Mouse (Mus musculus): Measurements from ENCODE around the gene Sh3rf3.

The Sh3rf3 gene

GRCm38 (mm10) chr10:58813081-58813800, at the start of gene Sh3rf3:
Gene Sh3rf3, plus strand, starts transcription at chr10:58813359.
- DNase-seq (ENCODE audit: low read depth, low spot score), result no peak

- DNase-seq (ENCODE audit: low read depth, low spot score), result no peak
Observed at GRCm38 (mm10) chr10:58788486-58789274, 24.5 kb upstream of the Sh3rf3 start.

DNA sequence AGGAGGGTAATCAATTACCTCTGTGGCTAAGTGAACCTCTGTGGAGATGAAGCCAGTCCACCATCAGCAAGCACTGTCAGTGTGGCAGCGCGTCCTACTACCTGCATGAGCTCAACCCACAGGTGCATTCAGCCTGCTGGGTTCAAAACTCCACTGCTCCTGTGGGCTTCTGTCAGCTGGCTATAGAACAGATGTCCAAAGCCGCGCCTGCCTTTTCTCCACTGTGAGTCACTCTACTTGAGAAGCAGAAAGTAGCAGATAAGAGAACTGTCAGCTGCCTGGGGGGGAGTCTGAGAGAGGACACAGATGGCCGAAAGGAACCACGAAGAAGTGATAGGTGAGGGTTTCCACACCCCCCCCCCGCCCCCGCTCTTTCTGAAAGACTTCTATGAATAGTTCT, 15.6 kb upstream of the Sh3rf3 start:
- DNase-seq (ENCODE audit: low read depth, low spot score), result no peak

DNA sequence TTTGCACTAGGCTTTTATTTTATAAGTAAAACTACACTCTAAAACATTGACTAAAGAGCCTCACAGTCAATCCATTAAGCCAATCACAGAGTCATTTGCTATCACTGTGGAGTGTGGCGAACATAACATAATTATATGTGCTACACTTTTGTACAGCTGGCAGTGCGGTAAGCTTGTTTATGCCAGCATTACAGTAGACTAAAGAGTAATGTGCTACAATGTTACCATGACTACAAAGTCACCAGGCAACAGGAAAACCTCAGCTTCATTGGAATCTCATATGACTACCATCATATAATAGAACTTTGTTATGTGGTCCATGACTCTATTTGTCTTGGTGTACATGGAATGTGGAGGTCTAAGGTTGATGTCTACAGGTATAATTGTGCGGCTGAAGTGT, 15.0 kb upstream of the Sh3rf3 start:
- DNase-seq (ENCODE audit: low read depth, low spot score), result no peak

DNA sequence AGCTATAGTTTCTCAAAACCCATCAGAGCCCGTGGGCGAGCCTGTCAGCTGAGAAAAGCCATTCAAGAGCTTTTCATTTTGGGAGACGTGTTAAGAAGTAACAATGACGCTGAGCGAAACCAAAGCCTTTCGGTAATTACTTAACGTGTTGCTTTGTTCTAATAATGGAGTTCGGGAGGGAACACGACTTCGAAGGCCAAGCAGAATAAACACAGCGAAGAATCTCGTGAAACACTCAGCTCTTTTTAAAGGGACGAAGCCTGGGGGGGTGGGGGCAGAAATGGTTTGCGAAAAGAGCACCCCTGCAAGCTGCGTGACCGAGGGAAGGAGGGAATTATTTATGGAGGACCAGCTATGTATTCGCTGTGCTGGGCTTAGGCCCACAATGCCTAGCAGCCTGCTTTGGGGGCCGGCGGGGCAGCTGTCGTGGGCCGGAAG, 12.1 kb upstream of the Sh3rf3 start:
- DNase-seq (ENCODE audit: low read depth, low spot score), result no peak

GRCm38 (mm10) chr10:58802391-58802790, 10.8 kb upstream of the Sh3rf3 start:
- no peak for DNase-seq (ENCODE audit: low read depth, low spot score)

GRCm38 (mm10) chr10:58807956-58808355, 5.2 kb upstream of the Sh3rf3 start:
- DNase-seq (ENCODE audit: low read depth, low spot score), result no peak

GRCm38 (mm10) chr10:58810181-58810580, 3.0 kb upstream of the Sh3rf3 start:
- no peak for DNase-seq (ENCODE audit: low read depth, low spot score)

DNA sequence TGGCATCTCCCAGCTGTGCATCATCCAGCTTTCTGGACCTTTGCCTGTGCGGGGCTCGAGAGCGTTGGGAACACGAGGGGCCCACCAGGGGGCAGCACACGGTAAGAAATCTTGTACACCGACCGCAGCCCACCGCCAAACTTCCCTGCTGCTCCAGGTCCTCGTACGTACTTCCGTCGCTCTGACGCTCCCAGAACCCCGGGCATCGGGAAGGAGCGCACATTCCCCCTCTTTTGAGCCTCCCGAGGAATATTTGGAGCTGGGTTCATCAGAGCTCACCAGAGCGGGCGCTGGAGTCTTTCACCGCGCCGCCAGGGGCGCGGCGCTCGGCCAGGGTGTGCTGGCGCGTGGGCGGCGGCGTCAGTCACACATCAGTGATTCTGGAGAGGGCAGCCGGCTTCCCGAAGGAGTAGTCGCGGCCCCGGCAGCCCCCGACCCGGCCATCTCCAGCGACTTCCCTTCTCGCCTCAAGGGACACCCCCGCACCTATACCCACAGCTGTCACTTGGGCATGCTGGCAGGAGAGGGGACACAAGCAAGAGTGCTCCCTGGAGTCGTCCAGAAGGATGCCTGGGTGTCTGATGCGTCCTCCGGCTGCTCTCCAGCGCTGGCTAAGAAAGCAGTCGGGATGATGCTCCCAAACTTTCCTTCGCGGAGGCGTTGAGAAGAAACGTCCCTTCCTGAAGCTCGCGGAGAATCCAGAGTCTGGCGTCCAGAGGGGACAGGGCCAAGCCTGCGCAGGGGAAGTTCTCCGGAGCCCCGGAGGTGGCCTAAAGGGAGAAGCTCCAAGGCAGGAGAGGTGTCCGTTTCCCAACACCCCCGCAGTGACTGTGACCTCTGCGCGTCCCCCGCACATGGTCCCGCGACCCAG, 714 bp upstream of the Sh3rf3 start:
- peak; percentile 48 for DNase-seq (ENCODE audit: low read depth, low spot score)

GRCm38 (mm10) chr10:58813801-58814191, 637 bp downstream of the Sh3rf3 start:
- no peak for DNase-seq (ENCODE audit: low read depth, low spot score)

DNA sequence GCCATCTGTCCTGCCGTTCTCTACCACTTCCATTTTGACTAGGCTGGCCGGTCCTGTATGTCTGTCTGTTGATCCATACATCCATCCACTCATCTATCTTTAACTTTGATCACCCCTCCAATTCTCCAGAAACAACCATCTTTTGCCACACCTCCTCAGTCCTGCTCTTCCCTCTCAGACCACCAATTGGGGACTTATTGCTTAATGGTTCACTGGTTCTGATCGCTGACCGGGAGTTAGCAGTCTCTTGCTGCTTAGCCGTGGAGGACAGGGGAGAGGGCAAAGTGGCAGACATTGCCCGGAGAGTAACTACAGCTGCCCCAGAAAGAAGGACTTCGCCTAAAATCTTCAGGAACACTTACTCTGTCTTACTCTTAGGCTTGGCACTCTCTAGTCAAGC, 1.3 kb downstream of the Sh3rf3 start:
- no peak for DNase-seq (ENCODE audit: low read depth, low spot score)

GRCm38 (mm10) chr10:58824016-58824568, 10.9 kb downstream of the Sh3rf3 start:
- no peak for DNase-seq (ENCODE audit: low read depth, low spot score)

DNA sequence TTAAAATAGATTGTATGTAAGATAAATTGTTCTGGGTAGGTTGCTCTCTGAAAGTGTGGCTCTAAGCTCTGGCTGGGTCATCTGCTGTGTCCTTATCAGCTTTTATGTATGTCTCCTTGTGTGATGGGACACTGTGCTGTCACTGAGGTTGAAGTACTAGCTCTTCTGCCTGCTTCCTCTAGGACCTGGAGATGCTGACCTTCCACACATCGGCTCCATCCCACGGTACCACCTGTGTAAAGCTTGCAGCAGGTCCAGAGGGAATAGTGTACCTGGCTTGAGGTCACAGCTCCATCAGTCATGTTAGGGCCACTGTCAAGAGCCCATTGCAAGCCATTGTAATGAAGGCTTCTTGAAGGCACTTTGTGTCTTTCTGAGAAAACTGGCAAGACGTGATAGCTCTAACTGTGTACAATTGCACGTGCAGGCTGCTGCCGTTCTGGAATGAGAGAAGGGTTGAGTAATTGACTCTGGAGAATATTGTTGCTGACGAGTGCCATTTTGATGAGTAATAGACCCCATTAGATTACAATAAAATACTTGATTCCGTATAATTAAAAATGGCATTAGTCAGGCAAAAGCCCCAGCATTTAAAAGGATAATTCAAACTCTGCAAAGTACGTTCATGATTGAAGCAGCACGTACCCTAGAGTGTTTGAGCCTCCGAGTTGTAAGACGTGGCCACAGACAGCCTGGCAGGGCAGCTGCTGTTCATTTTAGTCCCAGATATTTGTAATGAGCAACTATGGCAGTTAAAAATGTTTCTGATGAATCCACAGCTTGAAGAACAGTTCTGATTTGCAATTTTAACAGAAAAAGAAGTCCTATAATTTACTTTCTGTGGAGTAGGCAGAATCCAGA, 16.3 kb downstream of the Sh3rf3 start:
- DNase-seq (ENCODE audit: low read depth, low spot score), result no peak

DNA sequence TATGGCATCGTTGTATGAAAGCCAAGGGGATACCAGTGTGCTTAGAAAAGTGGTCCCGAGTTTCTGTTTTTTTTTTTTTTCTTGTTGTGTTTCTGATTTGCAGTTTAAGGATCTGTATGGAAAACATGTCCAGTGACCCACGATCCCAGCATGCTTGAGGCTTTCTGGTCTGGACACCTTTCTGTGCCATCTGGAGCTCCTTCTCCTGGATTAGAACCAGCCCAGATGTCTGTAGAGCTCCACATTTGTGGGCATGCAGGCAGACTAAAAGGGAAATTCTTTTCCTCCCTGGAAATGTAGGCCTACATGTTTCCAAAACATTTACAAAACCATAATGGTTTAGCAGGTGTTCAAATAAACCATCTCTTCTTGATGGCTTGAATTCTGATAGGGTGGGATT, 20.0 kb downstream of the Sh3rf3 start:
- DNase-seq (ENCODE audit: low read depth, low spot score), result no peak

DNA sequence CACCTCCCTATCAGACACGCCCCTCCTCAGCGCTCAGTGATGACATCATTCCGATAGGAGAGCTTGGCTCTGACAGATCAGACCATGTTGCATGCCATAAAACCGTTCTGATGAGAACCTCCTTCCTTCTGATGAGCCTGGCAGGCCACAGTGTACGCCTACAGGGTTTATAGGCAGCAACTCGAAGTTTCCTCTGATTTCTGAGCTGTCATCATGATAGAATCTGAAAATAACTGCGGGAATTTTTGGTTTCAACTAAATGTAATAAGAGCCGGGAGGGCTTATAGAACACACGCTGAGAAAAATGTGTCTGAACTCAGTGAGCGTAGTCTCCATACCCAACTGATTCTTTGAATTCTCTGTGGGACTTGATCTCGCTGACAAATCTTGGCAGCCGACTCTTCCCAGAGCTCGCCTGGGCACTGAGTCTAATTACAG, 20.6 kb downstream of the Sh3rf3 start:
- no peak for DNase-seq (ENCODE audit: low read depth, low spot score)

DNA sequence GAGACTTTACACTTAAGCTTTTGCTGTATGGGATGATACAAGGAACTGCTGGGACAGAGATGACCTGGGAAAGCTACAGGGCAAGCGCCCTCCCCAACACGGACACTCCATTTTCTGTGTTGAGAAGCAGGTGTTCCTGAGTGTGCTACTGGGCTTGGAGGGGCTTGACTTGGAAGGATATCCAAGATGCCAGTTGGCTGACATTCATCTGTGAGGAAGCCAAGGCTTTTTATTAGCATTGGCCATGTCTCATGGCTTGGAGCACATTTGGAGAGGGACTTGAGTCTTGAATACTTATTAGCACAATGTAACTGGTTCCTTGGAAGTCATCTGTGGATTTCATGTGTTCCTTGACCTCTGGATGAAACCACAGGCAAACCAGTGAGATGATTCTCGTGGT, 23.2 kb downstream of the Sh3rf3 start:
- DNase-seq (ENCODE audit: low read depth, low spot score), result no peak

- no peak for DNase-seq (ENCODE audit: low read depth, low spot score)
Observed at GRCm38 (mm10) chr10:58837504-58837903, 24.3 kb downstream of the Sh3rf3 start.

- DNase-seq (ENCODE audit: low read depth, low spot score), result no peak
Observed at GRCm38 (mm10) chr10:58841945-58842344, 28.8 kb downstream of the Sh3rf3 start.

DNA sequence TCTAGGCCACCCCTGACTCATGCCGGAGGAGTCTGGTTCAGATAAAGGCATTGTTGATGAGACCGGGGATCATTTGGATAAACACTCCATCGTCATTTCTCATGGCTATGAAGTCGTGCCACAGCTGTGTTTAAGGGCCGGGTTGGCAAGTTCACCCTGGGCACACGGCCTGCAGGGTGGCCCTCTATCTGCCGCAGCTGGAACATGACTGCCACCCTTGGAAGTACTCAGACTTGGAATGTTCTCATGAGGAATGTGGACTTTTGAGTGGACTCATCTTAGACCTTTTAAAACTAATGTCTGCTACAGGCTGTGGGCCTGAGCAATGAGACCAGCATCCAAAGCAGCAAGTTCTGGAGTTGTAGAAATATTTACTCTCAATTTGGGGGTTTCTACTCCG, 29.9 kb downstream of the Sh3rf3 start:
- no peak for DNase-seq (ENCODE audit: low read depth, low spot score)

DNA sequence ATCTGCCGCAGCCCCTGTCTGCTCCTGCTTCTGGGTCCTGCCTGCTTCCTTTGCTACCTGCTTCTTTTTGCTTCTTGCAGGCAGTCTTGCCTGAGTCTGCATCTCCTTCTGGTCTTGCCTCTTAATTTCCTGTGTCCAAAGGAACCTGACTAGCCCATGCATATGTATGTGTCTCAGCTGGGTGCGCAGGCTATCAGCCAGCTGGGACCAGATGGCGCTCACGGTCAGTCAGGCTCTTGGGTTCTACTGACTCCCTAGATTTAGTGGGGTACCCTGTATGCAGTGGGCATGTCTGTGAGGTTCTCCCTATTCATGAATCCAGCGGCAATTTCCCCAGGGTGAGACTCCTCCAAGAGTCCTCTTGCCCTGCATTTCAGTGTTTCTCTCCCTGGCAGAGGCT, 35.0 kb downstream of the Sh3rf3 start:
- DNase-seq (ENCODE audit: low read depth, low spot score), result no peak

DNA sequence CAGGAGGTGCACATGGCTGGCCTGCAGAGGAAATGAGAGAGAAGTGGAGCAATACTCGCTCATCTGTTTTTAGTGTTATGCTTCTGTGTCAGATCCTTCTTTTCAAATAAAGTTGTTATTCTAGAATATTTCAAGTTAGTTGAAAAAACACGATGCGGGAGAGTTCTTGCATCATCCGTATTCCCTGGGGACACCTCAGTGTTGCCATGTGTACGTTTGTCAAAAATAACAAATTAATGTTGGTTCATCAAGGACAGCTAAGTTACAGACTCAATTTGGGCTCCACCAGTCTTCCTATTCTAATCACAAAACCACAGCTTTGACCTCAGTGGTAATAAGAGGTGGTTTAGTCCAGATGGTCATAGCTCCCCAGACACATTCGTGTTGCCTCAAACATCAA, 35.4 kb downstream of the Sh3rf3 start:
- no peak for DNase-seq (ENCODE audit: low read depth, low spot score)

All from CD4-positive, CD25-positive, alpha-beta regulatory T cell, adult 2 months (primary cell).